Mouse (Mus musculus) lung, postnatal 10 days (tissue): ENCODE results near the gene Spic.

ENCODE experiments used
- DNase-seq: peaks from one replicate; pipeline ENCODE4 v3.0.0; 2021

Gene Spic

GRCm38 (mm10) chr10:88631330-88631953, 53.4 kb downstream of the Spic start:
- no peak for DNase-seq

GRCm38 (mm10) chr10:88630663-88631329, 54.0 kb downstream of the Spic start:
- no peak for DNase-seq

GRCm38 (mm10) chr10:88627052-88627451, 57.8 kb downstream of the Spic start:
- DNase-seq, result no peak

DNA sequence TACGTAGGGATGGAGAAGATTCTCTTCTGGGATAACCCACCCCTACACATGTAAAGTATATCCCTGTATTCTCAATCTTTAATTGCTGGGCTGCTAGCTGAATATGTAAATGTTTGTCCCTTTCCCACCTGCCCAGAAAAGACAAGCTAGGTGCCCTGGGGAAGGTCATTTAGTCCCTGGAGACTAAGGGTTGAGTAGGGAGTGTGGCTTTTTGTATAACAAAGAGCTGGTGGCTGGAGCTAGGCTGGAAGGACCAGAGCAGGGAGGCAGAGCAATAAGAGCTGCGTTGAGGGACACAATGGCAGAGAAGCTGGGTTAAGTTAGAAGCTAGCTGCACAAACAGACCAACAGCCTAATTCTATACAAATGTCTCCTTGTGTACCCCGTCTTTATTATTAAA, 58.6 kb downstream of the Spic start:
- no peak for DNase-seq
